Mouse (Mus musculus) E14TG2a.4 (cell line): ENCODE data around the gene Abhd10.

Experiments
- CTCF ChIP-seq: conservative IDR thresholded peaks from 2 replicates; pipeline ENCODE4 v1.5.1; 2014; ENCODE audit warnings: low read length
- NANOG ChIP-seq: IDR thresholded peaks from 2 replicates; pipeline ENCODE4 v1.6.1; 2014; ENCODE audit warnings: borderline replicate concordance, low read length, mixed read lengths

GRCm38 (mm10) chr16:45692851-45693250 is 49.9 kb downstream of the Abhd10 start:
- TF ChIP-seq CTCF (no peak), NANOG (no peak)
